Mouse (Mus musculus): ENCODE results near the gene Nr1h4. TPM values are rescaled to one million over a fixed set of nuclear protein-coding genes. Genes with fewer than 3 reads are reported as not detected.

Nr1h4 gene
- polyA plus RNA-seq, 1 experiment: 0.05 TPM

DNA sequence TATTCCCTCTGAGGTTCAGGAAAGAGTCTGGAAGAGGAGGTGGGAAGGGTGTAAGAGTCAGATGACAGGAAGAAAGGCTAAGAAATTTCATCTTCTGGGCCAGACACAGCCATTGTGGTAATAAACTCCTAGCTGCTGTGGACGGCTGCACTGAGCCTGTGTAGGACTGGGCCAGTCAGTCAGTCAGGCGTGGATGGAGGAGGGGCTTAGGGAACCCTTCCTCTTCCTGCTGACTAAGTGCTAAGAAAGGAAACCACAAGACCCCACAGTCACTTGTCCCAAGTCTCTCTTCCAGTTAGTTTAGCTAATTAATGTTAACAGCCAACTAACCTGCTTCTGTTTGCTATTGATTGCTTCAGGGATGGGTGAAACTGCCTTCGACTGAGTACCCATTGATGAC lies 117.9 kb downstream of the Nr1h4 start:
- no peak for TF ChIP-seq FOSL1 (IDR thresholded peaks at IDR 0.05; ENCODE audit: insufficient read depth, low read length, poor library complexity, severe bottlenecking)
- TF ChIP-seq MYOG (IDR thresholded peaks at IDR 0.05; ENCODE audit: control insufficient read depth, extremely low read depth, insufficient read length): no peak
- no peak for TF ChIP-seq USF1 (IDR thresholded peaks at IDR 0.05; ENCODE audit: low read depth)
- TF ChIP-seq CTCF (IDR thresholded peaks at IDR 0.05; ENCODE audit: control insufficient read depth, insufficient read depth, insufficient read length): no peak
- Histone ChIP-seq H3K27me3 (ENCODE audit: control insufficient read depth, insufficient read depth, insufficient read length) (no peaks in the 10 kb centered on the region), H3K79me2 (ENCODE audit: control insufficient read depth, insufficient read depth) (no peaks in the 10 kb centered on the region), H3K4me3 (ENCODE audit: insufficient read depth, poor library complexity, severe bottlenecking) (no peak overlapping the region), H3K36me3 (ENCODE audit: control insufficient read depth, insufficient read depth) (peaks cover 82% of the 10 kb centered on the region), H3K79me3 (ENCODE audit: low read depth) (no peaks in the 10 kb centered on the region), H3ac (ENCODE audit: control insufficient read depth, insufficient read length, low read depth) (no peak overlapping the region)

- no peaks in the 10 kb centered on the region for H3K79me3 ChIP-seq (ENCODE audit: low read depth)
- H3K36me3 ChIP-seq (ENCODE audit: control insufficient read depth, insufficient read depth): peaks cover 11% of the 10 kb centered on the region
- TF ChIP-seq USF1 (IDR thresholded peaks at IDR 0.05; ENCODE audit: low read depth) (no peak), CTCF (IDR thresholded peaks at IDR 0.05; ENCODE audit: control insufficient read depth, insufficient read depth, insufficient read length) (no peak), MYOG (IDR thresholded peaks at IDR 0.05; ENCODE audit: control insufficient read depth, extremely low read depth, insufficient read length) (no peak), FOSL1 (IDR thresholded peaks at IDR 0.05; ENCODE audit: insufficient read depth, low read length, poor library complexity, severe bottlenecking) (no peak), MAX (IDR thresholded peaks at IDR 0.05) (no peak), MYOD1 (IDR thresholded peaks at IDR 0.05; ENCODE audit: control insufficient read depth, insufficient read length, low read depth) (no peak)
- no peak overlapping the region for H3ac ChIP-seq (ENCODE audit: control insufficient read depth, insufficient read length, low read depth)
- H3K4me3 ChIP-seq (ENCODE audit: insufficient read depth, poor library complexity, severe bottlenecking): no peak overlapping the region
- no peaks in the 10 kb centered on the region for H3K79me2 ChIP-seq (ENCODE audit: control insufficient read depth, insufficient read depth)
- no peaks in the 10 kb centered on the region for H3K27me3 ChIP-seq (ENCODE audit: control insufficient read depth, insufficient read depth, insufficient read length)
Measured at GRCm38 (mm10) chr10:89407551-89407950, 125.8 kb downstream of the Nr1h4 start.

DNA sequence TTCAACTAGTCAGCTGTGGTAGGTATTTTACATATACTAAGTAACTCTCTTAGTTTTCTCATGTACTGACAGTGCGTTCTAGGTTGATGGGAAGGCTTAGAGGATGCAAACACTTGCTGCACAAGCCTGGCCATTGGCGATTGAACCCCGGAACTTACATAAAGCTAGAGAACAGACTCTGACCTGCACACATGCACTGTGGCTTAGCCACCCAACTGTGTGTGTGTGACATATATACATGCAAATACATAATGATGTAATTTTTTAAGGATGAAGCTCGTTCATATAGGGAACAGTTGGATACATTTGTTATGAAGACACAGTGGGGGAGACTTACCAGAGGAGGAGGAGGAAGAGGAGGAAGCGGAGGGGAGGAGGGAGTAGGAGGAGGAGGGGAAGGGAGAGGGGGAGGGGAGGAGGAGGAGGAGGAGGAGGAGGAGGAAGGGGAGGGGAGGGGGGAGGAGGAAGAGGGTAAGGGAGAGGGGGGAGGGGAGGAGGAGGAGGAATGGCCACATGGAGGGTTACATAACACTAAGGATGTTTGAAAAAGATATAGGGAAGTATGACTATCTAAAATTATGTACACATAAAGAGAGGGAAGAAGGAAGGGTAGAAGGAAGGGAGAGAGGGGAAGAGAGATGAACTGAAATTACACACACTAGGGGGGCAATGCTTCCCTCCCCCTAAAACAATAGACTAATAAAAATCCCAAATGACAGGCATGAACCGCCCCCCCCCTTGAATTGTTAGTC lies 126.5 kb downstream of the Nr1h4 start:
- TF ChIP-seq FOSL1 (IDR thresholded peaks at IDR 0.05; ENCODE audit: insufficient read depth, low read length, poor library complexity, severe bottlenecking) (no peak), CTCF (IDR thresholded peaks at IDR 0.05; ENCODE audit: control insufficient read depth, insufficient read depth, insufficient read length) (no peak), MYOD1 (IDR thresholded peaks at IDR 0.05; ENCODE audit: control insufficient read depth, insufficient read length, low read depth) (no peak), USF1 (IDR thresholded peaks at IDR 0.05; ENCODE audit: low read depth) (no peak), CEBPB (IDR thresholded peaks at IDR 0.05; ENCODE audit: low read depth) (no peak), MAX (IDR thresholded peaks at IDR 0.05) (no peak), MYOG (IDR thresholded peaks at IDR 0.05; ENCODE audit: control insufficient read depth, extremely low read depth, insufficient read length) (no peak)
- no peak overlapping the region for H3ac ChIP-seq (ENCODE audit: control insufficient read depth, insufficient read length, low read depth)
- peaks cover 8% of the 10 kb centered on the region for H3K36me3 ChIP-seq (ENCODE audit: control insufficient read depth, insufficient read depth)
- H3K79me3 ChIP-seq (ENCODE audit: low read depth): no peaks in the 10 kb centered on the region
- H3K79me2 ChIP-seq (ENCODE audit: control insufficient read depth, insufficient read depth): no peaks in the 10 kb centered on the region
- H3K4me3 ChIP-seq (ENCODE audit: insufficient read depth, poor library complexity, severe bottlenecking): no peak overlapping the region
- no peaks in the 10 kb centered on the region for H3K27me3 ChIP-seq (ENCODE audit: control insufficient read depth, insufficient read depth, insufficient read length)

- Histone ChIP-seq H3K27me3 (ENCODE audit: control insufficient read depth, insufficient read depth, insufficient read length) (no peaks in the 10 kb centered on the region), H3K79me2 (ENCODE audit: control insufficient read depth, insufficient read depth) (no peaks in the 10 kb centered on the region), H3K79me3 (ENCODE audit: low read depth) (no peaks in the 10 kb centered on the region), H3K4me3 (ENCODE audit: insufficient read depth, poor library complexity, severe bottlenecking) (no peak overlapping the region), H3ac (ENCODE audit: control insufficient read depth, insufficient read length, low read depth) (no peak overlapping the region), H3K36me3 (ENCODE audit: control insufficient read depth, insufficient read depth) (no peaks in the 10 kb centered on the region)
- no peak for TF ChIP-seq MYOG (IDR thresholded peaks at IDR 0.05; ENCODE audit: control insufficient read depth, extremely low read depth, insufficient read length)
- no peak for TF ChIP-seq MYOD1 (IDR thresholded peaks at IDR 0.05; ENCODE audit: control insufficient read depth, insufficient read length, low read depth)
- no peak for TF ChIP-seq CEBPB (IDR thresholded peaks at IDR 0.05; ENCODE audit: low read depth)
- TF ChIP-seq FOSL1 (IDR thresholded peaks at IDR 0.05; ENCODE audit: insufficient read depth, low read length, poor library complexity, severe bottlenecking): no peak
- TF ChIP-seq MAX (IDR thresholded peaks at IDR 0.05): no peak
- TF ChIP-seq USF1 (IDR thresholded peaks at IDR 0.05; ENCODE audit: low read depth): no peak
- no peak for TF ChIP-seq CTCF (IDR thresholded peaks at IDR 0.05; ENCODE audit: control insufficient read depth, insufficient read depth, insufficient read length)
Measured at GRCm38 (mm10) chr10:89404936-89405335, 128.4 kb downstream of the Nr1h4 start.

Other genes with a start within 250 kb of the Nr1h4 start
- not detected for gene Ano4, start 188.8 kb downstream of the Nr1h4 start, polyA plus RNA-seq (2012; fragmentation: generic; extraction: Trizol)
- gene Gas2l3, start 89.6 kb downstream of the Nr1h4 start, polyA plus RNA-seq (2012; fragmentation: generic; extraction: Trizol): 4.4 TPM
- 0.01 TPM for gene Slc17a8, start 87.7 kb upstream of the Nr1h4 start, polyA plus RNA-seq (2012; fragmentation: generic; extraction: Trizol)
- gene Scyl2, start 152.7 kb upstream of the Nr1h4 start, polyA plus RNA-seq (2012; fragmentation: generic; extraction: Trizol): 6.7 TPM
- gene Actr6, start 198.7 kb upstream of the Nr1h4 start, polyA plus RNA-seq (2012; fragmentation: generic; extraction: Trizol): 4.2 TPM
- 28.6 TPM for gene Uhrf1bp1l, start 211.4 kb upstream of the Nr1h4 start, polyA plus RNA-seq (2012; fragmentation: generic; extraction: Trizol)

All from C2C12 (cell line).